Mouse (Mus musculus) ES-E14 (cell line): ENCODE results near the gene Gm38392. TPM values are rescaled to one million over a fixed set of nuclear protein-coding genes. Genes with fewer than 3 reads are reported as not detected.

Experiments used
- DNase-seq: peaks from one replicate; pipeline ENCODE4 v3.0.0-alpha.2; 2013; ENCODE audit warnings: low read depth, low spot score
- H3K27ac ChIP-seq: 2 replicates; pipeline ENCODE4 v1.5.1; 2012; ENCODE audit warnings: low read depth, mild to moderate bottlenecking, low read length, moderate library complexity, mixed read lengths; ENCODE audit not compliant: poor library complexity, insufficient read depth, severe bottlenecking
- H3K36me3 ChIP-seq: 2 replicates; pipeline ENCODE4 v1.6.1; 2012; ENCODE audit warnings: mild to moderate bottlenecking, low read length, moderate library complexity, mixed read lengths; ENCODE audit not compliant: control insufficient read depth, poor library complexity, insufficient read depth, severe bottlenecking
- H3K4me1 ChIP-seq, 2 experiments: fragments of 150-350 bp in 1 of 2; sonication (generic) in 1 of 2; 2 replicates each; pipeline ENCODE4 v1.6.1; 2012; ENCODE audit warnings: low read length in 2 of 2, mild to moderate bottlenecking in 1 of 2, mixed read lengths in 1 of 2; ENCODE audit not compliant: control insufficient read depth in 2 of 2, insufficient read depth in 2 of 2, poor library complexity in 1 of 2
- H3K4me3 ChIP-seq, 2 experiments: fragments of 150-350 bp in 1 of 2; sonication (generic) in 1 of 2; 2 replicates each; pipeline ENCODE4 v1.5.1; 2012; ENCODE audit warnings: low read length in 2 of 2, low read depth in 1 of 2, mild to moderate bottlenecking in 1 of 2, mixed read lengths in 1 of 2; ENCODE audit not compliant: insufficient read depth in 1 of 2, poor library complexity in 1 of 2, severe bottlenecking in 1 of 2
- H3K9ac ChIP-seq: 2 replicates; pipeline ENCODE4 v1.6.1; 2012; ENCODE audit warnings: low read depth, mild to moderate bottlenecking, low read length, mixed read lengths; ENCODE audit not compliant: poor library complexity, insufficient read depth, severe bottlenecking
- H3K9me3 ChIP-seq: fragments of 150-350 bp; sonication (generic); 2 replicates; pipeline ENCODE4 v1.6.1; 2012; ENCODE audit warnings: low read depth, mild to moderate bottlenecking, low read length; ENCODE audit not compliant: control insufficient read depth, insufficient read depth
- CHD2 ChIP-seq: IDR thresholded peaks from 2 replicates; pipeline ENCODE4 v1.6.1; 2014; ENCODE audit warnings: mild to moderate bottlenecking, low read depth, low read length, inconsistent platforms
- HCFC1 ChIP-seq: IDR thresholded peaks from 2 replicates; pipeline ENCODE4 v1.6.1; 2012; ENCODE audit warnings: low read length, inconsistent platforms, borderline replicate concordance; ENCODE audit not compliant: insufficient read depth
- MAFK ChIP-seq: IDR thresholded peaks from 2 replicates; pipeline ENCODE4 v1.6.1; 2014; ENCODE audit warnings: mild to moderate bottlenecking, low read depth, low read length, inconsistent platforms; ENCODE audit not compliant: insufficient read depth
- ZC3H11A ChIP-seq: IDR thresholded peaks from 2 replicates; pipeline ENCODE4 v1.6.1; 2012; ENCODE audit warnings: low read depth, mild to moderate bottlenecking, inconsistent platforms, low read length, borderline replicate concordance
- ZNF384 ChIP-seq: IDR thresholded peaks from 2 replicates; pipeline ENCODE4 v1.6.1; 2012; ENCODE audit warnings: low read depth, low read length, inconsistent platforms
- in situ Hi-C, 2 experiments: fragments of 600-800 bp; cut with MboI; formaldehyde crosslinking; loops; one replicate each; pipeline ENCODE4 v1.15.1; 2025; ENCODE audit warnings: low sequenced_read_pairs in 2 of 2, inconsistent platforms in 1 of 2; ENCODE audit not compliant: unreplicated experiment in 2 of 2
- total RNA-seq: library from RNA; depleted of rRNA; stranded (reverse); fragments of 300-350 nt; gene quantifications from 2 replicates; pipeline ENCODE4 v1.2.3, GENCODE M21; 2012; rRNA removed

Gm38392 gene
- total RNA-seq = 2.4 and 2.9 TPM in 2 replicates

- no peak for DNase-seq
- no peak for TF ChIP-seq ZNF384
- TF ChIP-seq HCFC1 = no peak
- TF ChIP-seq MAFK = no peak
- no peak for TF ChIP-seq CHD2
- no peak for TF ChIP-seq ZC3H11A
- no peak within 1 kb of the TSS for H3K27ac ChIP-seq
- H3K4me3 ChIP-seq = no peak within 1 kb of the TSS
- H3K4me1 ChIP-seq = peaks cover 3 to 8% of the 10 kb centered on the region in 2 experiments
- in situ Hi-C loops = no loop called here
- no peak within 1 kb of the TSS for H3K9ac ChIP-seq
- no peaks in the 10 kb centered on the region for H3K9me3 ChIP-seq
- H3K36me3 ChIP-seq = peaks cover 9% of the 10 kb centered on the region; the same call in 1 of the 2 replicates
Measured at GRCm38 (mm10) chr3:88287110-88287509, at the start of gene Gm38392. TSS of gene Gm38392 (minus strand) at chr3:88287210.

DNA sequence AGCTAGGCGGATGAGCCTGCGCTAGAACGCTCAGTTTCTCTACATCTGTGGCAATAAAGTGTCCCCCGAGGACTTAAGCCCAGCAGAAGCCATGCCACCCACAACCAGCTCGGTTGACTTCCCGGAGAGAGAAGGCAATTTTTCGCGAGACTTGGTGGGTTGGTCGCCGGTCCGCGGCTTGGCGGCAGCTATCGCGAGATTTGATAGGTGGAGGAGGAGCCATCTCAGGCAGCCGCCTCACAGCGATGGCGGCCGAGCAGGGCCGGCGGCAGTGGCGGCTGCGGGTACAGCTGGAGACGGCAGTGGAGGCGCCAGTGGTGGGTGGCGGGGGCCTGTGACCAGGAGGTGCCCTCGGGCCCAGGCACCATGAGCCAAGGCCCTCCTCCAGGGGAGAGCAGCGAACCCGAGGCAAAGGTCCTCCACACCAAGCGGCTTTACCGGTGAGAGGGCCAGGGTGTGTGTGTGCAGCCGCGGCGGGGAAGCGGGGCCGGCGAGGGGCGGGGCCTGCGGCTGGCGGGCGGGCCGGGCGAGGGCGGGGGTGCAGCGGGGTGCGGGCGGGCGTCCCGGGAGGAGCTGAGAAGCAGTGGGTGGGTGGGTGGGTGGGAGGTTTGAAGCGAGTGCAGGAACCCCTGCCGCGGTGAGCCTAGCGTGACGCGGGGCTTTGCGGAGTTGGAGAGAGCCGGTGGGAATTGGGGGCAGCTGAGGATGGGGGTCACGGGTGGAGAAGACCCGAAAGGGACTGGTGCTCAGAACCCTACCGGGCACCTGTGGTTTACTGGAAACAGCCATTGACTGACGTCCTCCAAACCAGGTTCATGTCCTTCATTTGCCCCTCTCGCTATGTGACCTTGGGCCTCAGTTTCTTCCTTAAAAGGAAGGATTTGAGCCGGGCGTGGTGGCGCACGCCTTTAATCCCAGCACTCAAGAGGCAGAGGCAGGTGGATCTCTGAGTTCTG, 49.3 kb upstream of the Gm38392 start, which contains the start of the genes Tmem79 and Smg5:
Tmem79 (minus strand) TSS at position 91 of the 956 bp plus-strand sequence.
Smg5 (plus strand) TSS at position 203 of the 956 bp plus-strand sequence.
- H3K4me1 ChIP-seq = peaks cover 0 to 23% of the 10 kb centered on the region in 2 experiments; a peak in 1 of 4 replicates
- TF ChIP-seq CHD2 (peak; percentile 97), ZC3H11A (no peak), MAFK (peak; percentile 58; the same call in 1 of the 2 replicates), HCFC1 (peak; percentile 67; the same call in 1 of the 2 replicates), ZNF384 (no peak)
- peak within 1 kb of the TSS; percentile 77 to 91 for H3K4me3 ChIP-seq
- peak within 1 kb of the TSS; percentile 99 for H3K27ac ChIP-seq
- peak within 1 kb of the TSS; percentile 98 for H3K9ac ChIP-seq
- H3K9me3 ChIP-seq = no peaks in the 10 kb centered on the region
- H3K36me3 ChIP-seq = peaks cover 6% of the 10 kb centered on the region
- peak; percentile 94 for DNase-seq
- in situ Hi-C loops = loop anchor here in 1 of 2 experiments (5.0 kb wide), 1 partner anchor 39 kb away; the partner anchor contains the start of genes Cct3 and Tsacc

- H3K4me3 ChIP-seq = peak overlapping the region; percentile 77 to 91
- H3K9ac ChIP-seq = peak overlapping the region; percentile 98
- H3K9me3 ChIP-seq = no peaks in the 10 kb centered on the region
- no peak for DNase-seq
- TF ChIP-seq ZC3H11A (no peak), ZNF384 (no peak), HCFC1 (no peak), MAFK (no peak; the same call in 1 of the 2 replicates)
- peaks cover 5% of the 10 kb centered on the region; the same call in 1 of the 2 replicates for H3K36me3 ChIP-seq
- in situ Hi-C loops = loop anchor here in 1 of 2 experiments (5.0 kb wide), 1 partner anchor 38 kb away; the partner anchor contains the start of genes Cct3 and Tsacc
- H3K27ac ChIP-seq = peak overlapping the region; percentile 99
- peaks cover 0 to 21% of the 10 kb centered on the region in 2 experiments; a peak in 1 of 4 replicates for H3K4me1 ChIP-seq
Measured at GRCm38 (mm10) chr3:88335436-88336053, 48.5 kb upstream of the Gm38392 start.

DNA sequence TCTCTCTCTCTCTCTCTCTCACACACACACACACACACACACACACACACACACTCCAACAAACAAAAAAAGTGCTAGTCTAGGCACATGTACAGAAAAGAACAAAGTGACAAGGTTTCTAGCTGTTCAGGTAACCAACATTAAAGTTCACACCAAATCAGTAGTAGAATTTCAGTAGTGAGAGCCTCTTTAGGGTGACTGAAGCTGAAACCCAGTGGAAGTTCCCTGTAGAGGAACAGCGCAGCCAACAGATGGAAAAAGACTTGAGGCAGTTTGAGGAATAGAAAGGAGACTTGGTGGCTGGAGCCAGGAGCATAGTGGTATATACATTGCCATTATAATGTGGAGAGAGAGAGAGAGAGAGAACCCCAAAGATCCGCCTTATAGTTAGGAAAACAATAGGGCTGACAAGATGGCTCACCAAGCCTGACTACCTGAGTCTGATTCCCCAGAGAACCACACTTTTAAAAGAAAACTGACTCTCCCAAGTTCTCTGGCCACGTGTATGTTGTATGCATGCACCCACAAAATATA, 48.0 kb upstream of the Gm38392 start:
- TF ChIP-seq ZC3H11A = no peak
- no peak for TF ChIP-seq CHD2
- no peak for TF ChIP-seq ZNF384
- TF ChIP-seq MAFK = no peak
- no peak for TF ChIP-seq HCFC1
- DNase-seq = no peak
- Histone ChIP-seq H3K9ac (peak overlapping the region; percentile 98), H3K4me3 (peak overlapping the region; percentile 77 to 91), H3K9me3 (no peaks in the 10 kb centered on the region), H3K27ac (peak overlapping the region; percentile 99), H3K4me1 (peaks cover 0 to 21% of the 10 kb centered on the region in 2 experiments; a peak in 1 of 4 replicates), H3K36me3 (peaks cover 6% of the 10 kb centered on the region; the same call in 1 of the 2 replicates)
- in situ Hi-C loops = loop anchor here in 1 of 2 experiments (5.0 kb wide), 1 partner anchor 38 kb away; the partner anchor contains the start of genes Cct3 and Tsacc
